Mouse (Mus musculus) thymus, postnatal 0 days (tissue): ENCODE data around the gene Atp13a3. TPM values are rescaled to one million over a fixed set of nuclear protein-coding genes. Genes with fewer than 3 reads are reported as not detected.
"Not testable (repeated sequence)": the region's sequence is repeated elsewhere in the genome, so short reads cannot be mapped to it uniquely, and the experiment has no call there.

ENCODE experiments used
- DNase-seq: peaks from one replicate; pipeline ENCODE4 v3.0.0-alpha.2; 2015; ENCODE audit warnings: low spot score
- polyA plus RNA-seq: library from polyadenylated mRNA; unstranded; fragments of >200 nt; fragmentation: Nextera tagmentation; extraction: Ambion mirVana; gene quantifications from 2 replicates; pipeline ENCODE4 v1.2.1, GENCODE M21; 2015

Gene Atp13a3
- 26.4 and 32.9 TPM in 2 replicates for polyA plus RNA-seq

DNA sequence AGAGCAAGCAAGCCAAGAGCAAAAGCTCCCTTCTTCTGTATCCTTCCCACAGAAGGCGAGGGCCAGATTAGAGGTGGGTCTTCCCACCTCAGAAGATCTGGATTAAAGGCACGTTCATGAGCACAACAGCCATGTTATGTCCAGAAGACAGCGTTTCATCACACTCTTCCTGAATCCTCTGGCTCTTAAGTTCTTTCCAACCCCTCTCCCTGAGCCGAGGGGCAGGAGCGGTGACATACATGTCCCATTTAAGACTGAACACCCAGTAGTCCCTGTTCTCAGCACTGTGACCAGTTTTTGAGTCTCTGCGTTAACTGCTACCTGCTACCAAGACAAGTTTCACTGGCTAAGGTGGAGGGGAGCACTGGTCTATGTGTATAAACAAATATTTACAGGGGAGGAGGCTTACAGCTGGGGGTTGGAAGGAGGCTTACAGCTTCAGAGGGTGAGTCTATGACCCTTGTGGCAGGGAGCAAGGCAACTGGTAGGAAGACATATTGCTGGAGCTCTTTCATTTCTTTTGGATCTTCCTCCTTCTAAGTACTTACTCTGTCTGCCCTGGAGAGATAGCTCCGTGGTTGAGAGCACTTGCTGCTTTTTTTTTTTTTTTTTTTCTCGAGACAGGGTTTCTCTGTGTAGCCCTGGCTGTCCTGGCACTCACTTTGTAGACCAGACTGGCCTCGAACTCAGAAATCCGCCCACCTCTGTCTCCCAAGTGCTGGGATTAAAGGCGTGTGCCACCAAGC, at the start of gene Atp13a3:
TSS of gene Atp13a3 (minus strand) at position 51 of the 746 bp plus-strand sequence.
- no peak for DNase-seq

- DNase-seq: peak; percentile 41
These were observed 47.6 kb upstream of the Atp13a3 start for GRCm38 (mm10) chr16:30453213-30453975.

DNA sequence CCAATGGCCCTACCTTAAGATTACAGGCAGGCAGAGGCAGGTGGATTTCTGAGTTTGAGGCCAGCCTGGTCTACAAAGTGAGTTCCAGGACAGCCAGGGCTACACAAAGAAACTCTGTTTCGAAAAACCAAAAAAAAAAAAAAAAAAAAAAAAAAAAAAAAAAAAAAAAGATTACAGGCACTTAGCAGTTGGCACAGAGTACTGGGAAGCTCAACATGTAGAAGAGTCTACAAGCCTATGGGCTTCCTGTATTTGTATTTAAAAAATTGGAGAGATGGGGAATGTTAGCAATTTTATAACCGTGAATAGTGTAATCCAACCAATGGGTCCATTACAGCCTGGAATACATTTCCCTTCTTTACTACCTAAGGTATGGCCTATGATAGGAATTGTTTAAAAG, 45.4 kb upstream of the Atp13a3 start:
- DNase-seq: not testable (repeated sequence)

DNA sequence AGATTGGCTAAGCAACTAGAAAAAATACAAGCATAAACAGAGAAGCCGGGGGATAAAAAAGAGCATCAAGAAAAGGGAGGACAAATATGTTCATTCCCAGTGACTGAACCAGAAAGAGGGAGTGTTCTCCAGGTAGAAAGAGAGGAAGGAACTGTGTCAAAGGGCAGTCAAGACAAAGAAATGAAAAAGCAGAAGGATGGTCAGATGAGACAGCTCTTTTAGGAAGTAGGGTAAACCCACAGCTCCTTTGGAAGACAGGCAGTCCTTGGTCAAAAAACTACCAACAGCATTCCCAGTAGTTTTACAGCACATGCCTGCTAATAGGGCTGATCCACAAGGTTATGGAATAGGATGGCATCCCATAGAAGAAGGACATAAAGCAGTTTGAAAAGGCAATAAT, 43.2 kb upstream of the Atp13a3 start:
- DNase-seq: no peak

DNA sequence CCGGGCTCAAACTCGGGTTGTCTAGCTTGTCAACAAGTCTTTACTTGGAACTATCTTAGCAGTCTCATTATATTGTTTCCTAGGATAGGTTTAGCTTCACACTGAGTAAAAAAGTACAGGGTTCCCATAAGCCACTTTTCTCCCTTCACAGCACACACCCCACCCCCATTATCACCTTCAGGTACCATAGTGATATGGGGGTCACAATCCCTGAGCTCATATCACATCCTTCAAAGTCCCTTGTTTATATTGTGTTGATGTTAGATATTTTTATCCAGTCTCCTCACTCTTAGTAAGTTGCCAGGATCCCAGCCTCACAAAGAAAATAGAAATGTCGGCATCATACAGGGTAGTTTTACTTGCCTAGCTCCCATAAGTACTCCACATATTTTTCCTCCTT, 42.4 kb upstream of the Atp13a3 start:
- no peak for DNase-seq

DNA sequence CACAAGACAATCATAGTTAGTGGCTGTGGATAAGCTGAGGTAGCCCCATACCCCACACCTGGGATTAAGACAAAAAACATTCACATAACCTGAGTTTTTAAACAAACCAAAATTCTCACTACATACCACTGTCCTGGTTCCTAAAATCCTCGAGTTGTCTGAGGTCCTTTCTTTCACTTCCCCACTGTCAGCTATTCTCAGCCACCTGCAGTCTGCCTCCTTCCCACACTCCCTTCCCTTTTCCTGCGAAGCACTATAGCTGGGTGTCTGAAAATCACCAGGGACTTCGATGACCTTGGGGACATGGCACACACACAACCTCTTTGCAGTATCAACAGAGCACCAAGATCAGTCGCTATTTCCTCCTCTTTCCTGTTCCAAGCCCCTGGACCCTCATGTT, 41.9 kb upstream of the Atp13a3 start:
- peak; percentile 15 for DNase-seq

DNA sequence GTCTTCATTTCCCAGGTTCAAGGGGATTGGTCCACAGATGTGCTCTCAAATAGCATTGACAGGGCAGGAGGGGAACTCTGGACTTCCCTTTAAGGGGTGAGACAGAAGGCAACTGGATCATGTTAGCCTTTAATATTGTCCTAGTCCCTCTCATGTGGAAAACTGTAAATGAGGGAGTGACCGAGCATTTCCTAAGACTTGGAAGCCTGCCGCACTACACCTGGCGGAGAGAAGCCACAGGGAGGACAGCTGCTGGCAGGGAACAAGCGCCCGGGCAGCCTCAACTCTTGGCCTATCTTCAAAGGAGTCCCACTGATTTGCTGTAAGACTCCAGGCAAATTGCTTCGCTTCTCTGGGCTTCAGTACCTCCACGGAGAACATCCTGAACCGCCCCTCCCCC, 37.6 kb upstream of the Atp13a3 start:
- no peak for DNase-seq

GRCm38 (mm10) chr16:30442451-30442850, 36.7 kb upstream of the Atp13a3 start:
- no peak for DNase-seq

DNA sequence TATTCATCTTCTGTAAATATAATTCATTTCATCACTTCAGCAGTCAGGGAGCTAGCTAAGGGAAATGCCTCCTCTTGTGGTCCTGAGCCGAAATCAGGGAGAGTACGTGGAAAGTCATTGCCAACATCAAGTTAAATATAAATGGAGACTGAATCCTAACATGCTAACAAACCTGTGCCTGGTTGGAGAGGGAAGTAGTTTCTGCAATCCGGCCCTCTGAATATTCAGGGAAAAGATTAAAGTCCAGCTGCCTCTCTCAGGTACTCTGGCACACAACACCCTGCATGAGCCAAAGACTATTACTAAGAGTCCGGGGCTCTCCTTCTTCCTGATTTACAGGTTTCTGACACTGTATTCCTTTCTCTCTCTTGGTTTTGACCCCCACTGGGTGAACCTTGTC, 35.6 kb upstream of the Atp13a3 start:
- no peak for DNase-seq

GRCm38 (mm10) chr16:30439841-30440240, 34.1 kb upstream of the Atp13a3 start:
- no peak for DNase-seq

- DNase-seq: no peak
These were observed 33.6 kb upstream of the Atp13a3 start for GRCm38 (mm10) chr16:30439411-30439810.

GRCm38 (mm10) chr16:30436276-30436675, 30.5 kb upstream of the Atp13a3 start:
- DNase-seq: no peak

DNA sequence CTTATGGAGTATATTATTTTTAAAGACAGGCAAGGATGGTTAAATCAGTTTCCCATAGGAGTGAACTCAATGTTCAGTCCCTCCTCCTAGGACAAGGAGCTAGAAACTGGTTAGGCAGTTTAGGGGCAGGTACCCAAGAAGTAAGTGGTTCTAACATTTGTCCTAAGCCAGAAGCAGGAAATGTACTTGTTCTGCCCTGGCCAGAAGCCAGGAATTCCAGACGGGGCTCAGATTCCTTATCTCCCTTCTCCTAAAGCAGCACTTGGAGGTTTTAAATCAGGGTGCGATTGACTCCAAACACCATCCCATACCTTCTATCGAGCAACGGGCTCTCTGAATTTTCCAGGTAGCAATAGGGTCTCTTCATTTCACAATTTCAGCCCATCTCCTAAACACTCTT, 29.6 kb upstream of the Atp13a3 start:
- DNase-seq: no peak

DNA sequence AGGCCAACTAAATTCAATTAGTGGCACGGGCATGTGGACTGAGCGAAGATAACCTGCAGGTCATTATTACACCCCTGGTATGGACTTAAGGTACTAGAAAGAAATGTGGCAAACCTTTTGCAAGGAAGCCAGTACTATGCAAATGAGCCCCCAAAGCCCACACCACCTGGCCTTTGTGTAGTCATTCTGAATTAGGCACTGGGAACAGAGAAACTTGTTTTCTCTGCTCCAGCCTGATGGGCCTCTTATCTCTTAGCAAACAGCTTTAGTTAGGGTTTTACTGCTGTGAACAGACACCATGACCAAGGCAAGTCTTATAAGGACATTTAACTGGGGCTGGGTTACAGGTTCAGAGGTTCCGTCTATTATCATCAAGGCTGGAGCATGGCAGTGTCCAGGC, 27.4 kb upstream of the Atp13a3 start:
- no peak for DNase-seq

DNA sequence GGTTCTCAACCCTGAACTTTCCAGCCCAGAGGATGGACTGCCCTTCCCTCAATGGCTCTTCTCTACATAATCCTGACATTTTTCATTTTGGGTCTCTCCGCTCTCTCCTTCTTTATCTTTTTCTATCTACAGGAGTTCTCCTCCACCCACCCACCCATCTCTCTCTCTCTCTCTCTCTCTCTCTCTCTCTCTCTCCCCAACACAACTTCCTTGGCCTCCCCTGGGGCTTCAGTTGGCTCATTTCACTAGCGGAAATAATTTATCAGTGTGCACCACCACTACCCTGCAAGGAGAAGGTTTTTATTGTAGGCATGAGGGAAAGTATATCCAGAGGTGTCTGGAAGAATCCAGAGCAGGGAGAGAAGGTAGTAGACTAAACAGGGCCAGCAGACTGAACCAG, 26.3 kb upstream of the Atp13a3 start:
- DNase-seq: no peak

DNA sequence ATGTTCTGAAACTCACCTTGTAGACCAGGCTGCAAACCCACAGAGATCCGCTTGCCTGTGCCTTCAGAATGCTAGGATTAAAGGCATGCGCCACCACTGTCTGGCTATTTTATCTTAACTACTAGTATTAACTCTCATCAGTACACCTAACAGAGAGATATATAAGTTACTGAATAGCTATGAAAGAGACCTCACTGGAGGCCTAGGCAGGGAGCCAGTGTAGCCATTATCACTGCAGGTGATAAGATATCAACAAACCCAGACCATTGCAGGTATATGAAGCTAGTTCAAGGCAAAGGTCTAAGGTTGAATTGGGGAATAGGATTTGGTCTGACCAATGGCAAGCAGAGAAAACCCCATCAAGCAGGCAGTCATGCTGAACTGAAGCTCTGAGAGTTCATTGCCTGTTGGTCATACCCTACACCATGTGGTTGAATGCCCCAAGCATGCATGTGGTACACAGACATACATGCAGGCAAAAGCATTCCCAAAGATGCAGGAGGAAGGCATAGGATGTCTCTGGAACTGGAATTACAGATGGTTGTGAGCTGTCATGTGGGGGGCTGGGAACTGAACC, 24.8 kb upstream of the Atp13a3 start:
- DNase-seq: no peak

- DNase-seq: no peak
These were observed 23.0 kb upstream of the Atp13a3 start for GRCm38 (mm10) chr16:30428753-30429260.

- DNase-seq: no peak
These were observed 21.7 kb upstream of the Atp13a3 start for GRCm38 (mm10) chr16:30427466-30427865.

DNA sequence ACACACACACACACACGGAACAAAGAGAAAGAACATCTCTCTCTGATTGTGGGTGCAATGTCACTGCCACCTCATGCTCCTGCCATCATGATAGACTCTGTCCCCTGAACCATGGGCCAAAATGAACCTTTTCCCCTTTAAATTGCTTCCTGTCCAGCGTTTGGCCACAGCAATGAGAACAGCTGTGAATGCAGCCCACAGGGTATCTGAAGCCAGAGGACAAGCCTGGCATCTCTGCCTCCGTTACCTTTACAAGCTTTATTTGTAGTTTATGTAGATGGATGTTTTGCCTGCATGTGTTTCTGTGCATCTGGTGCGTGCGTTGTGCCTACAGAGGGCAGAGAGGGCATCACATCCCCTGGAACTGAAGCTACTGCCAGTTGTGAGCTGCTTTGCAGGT, 21.2 kb upstream of the Atp13a3 start:
- DNase-seq: no peak

DNA sequence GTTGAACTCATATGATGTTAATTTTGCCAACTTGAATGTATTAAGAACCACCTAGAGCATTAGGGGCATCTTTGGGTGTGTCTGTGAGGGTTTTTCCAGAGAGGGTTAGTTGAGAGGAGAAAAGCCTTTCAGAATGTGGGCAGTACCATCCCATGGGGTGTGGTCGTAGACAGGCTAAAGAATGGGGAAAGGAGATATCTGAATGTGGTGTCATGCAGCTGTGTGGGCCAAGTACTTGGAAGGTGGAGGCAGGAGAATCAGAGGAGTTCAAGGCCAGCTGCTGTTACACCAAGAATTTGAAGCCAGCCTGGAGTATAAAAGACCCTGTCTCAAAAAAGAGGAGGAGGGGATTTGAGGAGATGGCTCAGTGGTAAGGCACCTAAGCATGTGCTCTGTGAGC, 20.2 kb upstream of the Atp13a3 start:
- no peak for DNase-seq

DNA sequence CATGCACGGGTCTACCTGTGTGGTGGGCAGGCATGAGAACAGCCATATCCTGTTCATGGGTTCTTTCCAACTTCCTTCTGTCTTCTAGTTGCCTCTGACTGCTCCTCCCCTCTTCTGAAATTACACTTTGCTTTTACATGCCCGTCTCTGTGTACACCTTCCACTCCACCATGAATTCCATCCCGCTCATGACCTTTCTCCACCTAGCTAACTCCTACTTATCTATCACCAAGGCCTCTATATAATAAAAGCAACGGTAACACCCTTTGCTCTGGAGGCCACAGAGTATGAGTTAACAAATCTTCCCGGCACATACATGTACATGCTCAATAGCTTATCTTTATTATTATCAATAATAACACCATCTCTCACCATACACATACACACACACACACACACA, 18.3 kb upstream of the Atp13a3 start:
- DNase-seq: no peak

DNA sequence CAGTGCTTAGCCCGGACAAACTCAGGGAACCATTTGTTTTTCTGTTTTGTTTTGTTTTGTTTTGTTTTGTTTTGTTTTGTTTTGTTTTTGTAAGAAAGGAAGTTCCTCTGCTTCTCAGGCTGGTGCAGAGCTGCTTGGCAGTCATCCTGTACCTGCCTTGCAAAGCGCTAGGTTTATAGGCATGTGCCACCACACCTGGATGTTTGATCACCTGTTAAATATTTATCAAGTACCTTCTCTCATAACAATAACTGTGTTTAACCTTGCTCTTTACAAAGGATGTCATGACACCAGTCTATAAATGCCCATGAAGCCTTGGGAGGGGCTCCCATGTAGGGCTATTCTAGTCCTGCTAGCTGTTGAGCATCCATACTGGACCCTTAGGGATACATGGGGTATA, 10.9 kb upstream of the Atp13a3 start:
- no peak for DNase-seq
